Mouse (Mus musculus) embryonic fibroblast, embryonic 13.5 days (primary cell): Measurements from ENCODE around the gene Zfp982. TPM values are rescaled to one million over a fixed set of nuclear protein-coding genes. Genes with fewer than 3 reads are reported as not detected.
"Not testable (repeated sequence)": the region's sequence is repeated elsewhere in the genome, so short reads cannot be mapped to it uniquely, and the experiment has no call there.

ENCODE experiments used
- H3K27ac ChIP-seq: 2 replicates; pipeline ENCODE4 v1.5.1; 2012; ENCODE audit warnings: low read length, control low read depth, inconsistent platforms; ENCODE audit not compliant: insufficient read depth
- H3K4me1 ChIP-seq: 2 replicates; pipeline ENCODE4 v1.6.1; 2011; ENCODE audit warnings: low read length; ENCODE audit not compliant: control insufficient read depth, insufficient read depth
- H3K4me3 ChIP-seq: 2 replicates; pipeline ENCODE4 v1.5.1; 2011; ENCODE audit warnings: mild to moderate bottlenecking, control low read depth, low read length; ENCODE audit not compliant: insufficient read depth
- CTCF ChIP-seq: IDR thresholded peaks from 2 replicates; pipeline ENCODE4 v1.5.1; 2011; ENCODE audit warnings: mild to moderate bottlenecking, control low read depth, low read length, moderate library complexity, borderline replicate concordance; ENCODE audit not compliant: insufficient read depth
- POLR2A ChIP-seq: IDR thresholded peaks from 2 replicates; pipeline ENCODE4 v1.6.1; 2011; ENCODE audit warnings: low read depth, mild to moderate bottlenecking, control low read depth, low read length, moderate library complexity
- polyA plus RNA-seq: library from polyadenylated mRNA; stranded (reverse); fragments of >200 nt; gene quantifications from 2 replicates; pipeline ENCODE4 v1.2.4, GENCODE M21; 2011; ENCODE audit warnings: low read depth; ENCODE audit not compliant: missing spikeins, insufficient read length

Gene Zfp982
- polyA plus RNA-seq: 5.7 and 8.0 TPM in 2 replicates

DNA sequence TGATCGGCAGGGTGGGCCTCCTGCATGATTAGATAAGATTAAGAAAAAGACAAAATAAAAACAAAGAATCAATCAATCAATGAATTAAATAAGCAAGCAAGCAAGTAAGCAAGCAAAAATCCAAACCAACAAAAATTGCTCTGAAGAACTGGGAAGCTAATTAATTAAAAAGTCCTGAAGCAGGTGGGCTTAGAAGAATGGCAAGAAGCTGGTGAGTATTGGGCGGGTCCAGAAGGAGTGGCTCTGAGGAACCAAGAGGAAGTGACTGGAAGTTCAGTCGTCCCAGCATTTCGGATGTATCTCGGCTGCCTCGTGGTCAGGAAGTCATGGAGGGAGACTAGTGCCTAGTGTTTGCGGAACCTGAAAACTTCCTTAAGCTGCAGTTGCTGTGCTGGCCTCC is at the start of gene Zfp982:
Gene Zfp982 (plus strand): TSS at position 301 of the 400 bp plus-strand sequence.
- not testable (repeated sequence) for H3K4me1 ChIP-seq, H3K4me3 ChIP-seq, H3K27ac ChIP-seq

- not testable (repeated sequence) for H3K4me1 ChIP-seq, H3K27ac ChIP-seq
- peak overlapping the region; percentile 5 for H3K4me3 ChIP-seq
These were observed 49.3 kb upstream of the Zfp982 start for GRCm38 (mm10) chr4:147442649-147443553.

- H3K27ac ChIP-seq, H3K4me1 ChIP-seq: not testable (repeated sequence)
- peak overlapping the region; percentile 5; the same call in 1 of the 2 replicates for H3K4me3 ChIP-seq
These were observed 48.7 kb upstream of the Zfp982 start for GRCm38 (mm10) chr4:147443554-147443927.

- not testable (repeated sequence) for H3K4me3 ChIP-seq, H3K4me1 ChIP-seq, H3K27ac ChIP-seq
These were observed 46.8 kb upstream of the Zfp982 start for GRCm38 (mm10) chr4:147445371-147445770.

DNA sequence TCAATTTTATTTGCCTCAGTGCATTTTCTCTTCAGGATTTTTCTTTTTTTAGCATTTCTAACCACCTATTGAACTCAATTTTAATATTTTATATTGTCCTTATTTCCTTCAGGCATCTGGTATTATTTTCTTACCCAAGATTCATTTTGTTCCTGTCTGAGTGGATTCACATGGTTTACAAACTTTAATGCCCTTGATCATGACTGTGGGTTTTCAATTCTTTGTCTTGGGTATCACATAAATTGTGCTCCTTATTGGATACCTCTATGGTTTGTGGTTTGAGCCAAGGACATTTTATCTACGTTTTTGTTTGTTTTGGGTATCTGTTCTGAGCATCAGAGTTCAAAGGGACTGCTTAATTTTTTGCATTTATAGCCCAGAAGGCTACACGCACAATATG is 43.9 kb upstream of the Zfp982 start:
- no peak overlapping the region for H3K27ac ChIP-seq
- TF ChIP-seq CTCF (no peak), POLR2A (no peak)

GRCm38 (mm10) chr4:147449099-147449581 is 43.1 kb upstream of the Zfp982 start:
- TF ChIP-seq CTCF (no peak), POLR2A (no peak)
- H3K4me3 ChIP-seq: no peak overlapping the region
- H3K4me1 ChIP-seq: no peaks in the 10 kb centered on the region
- H3K27ac ChIP-seq: no peak overlapping the region

More for the DNA sequence above, 43.9 kb upstream of the Zfp982 start:
- Histone ChIP-seq H3K4me3 (no peak overlapping the region), H3K4me1 (no peaks in the 10 kb centered on the region)

DNA sequence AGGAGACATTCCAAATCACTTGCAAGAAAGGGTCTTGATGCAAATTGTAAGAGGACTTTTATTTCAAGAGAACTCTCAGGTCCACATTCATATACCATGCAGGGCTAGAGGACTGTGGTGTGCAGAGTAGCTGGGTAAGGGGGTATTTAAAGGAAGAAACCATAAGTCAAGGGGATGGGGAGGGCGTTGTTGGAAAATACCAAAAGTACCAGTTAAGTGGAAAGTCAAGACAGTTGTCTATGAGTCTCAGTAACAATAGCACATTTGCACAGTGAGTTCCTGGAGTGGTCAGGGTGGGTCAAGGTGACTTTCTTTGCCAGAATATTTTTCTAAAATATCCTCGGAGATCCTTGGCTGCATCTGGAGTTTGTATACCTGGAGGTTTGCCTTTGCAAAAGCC is 42.2 kb upstream of the Zfp982 start:
- not testable (repeated sequence) for H3K4me1 ChIP-seq, H3K4me3 ChIP-seq, H3K27ac ChIP-seq

GRCm38 (mm10) chr4:147467207-147467606 is 25.0 kb upstream of the Zfp982 start:
- H3K4me1 ChIP-seq, H3K27ac ChIP-seq, H3K4me3 ChIP-seq: not testable (repeated sequence)

GRCm38 (mm10) chr4:147498772-147499613 is 6.8 kb downstream of the Zfp982 start:
- H3K4me3 ChIP-seq, H3K27ac ChIP-seq: not testable (repeated sequence)

DNA sequence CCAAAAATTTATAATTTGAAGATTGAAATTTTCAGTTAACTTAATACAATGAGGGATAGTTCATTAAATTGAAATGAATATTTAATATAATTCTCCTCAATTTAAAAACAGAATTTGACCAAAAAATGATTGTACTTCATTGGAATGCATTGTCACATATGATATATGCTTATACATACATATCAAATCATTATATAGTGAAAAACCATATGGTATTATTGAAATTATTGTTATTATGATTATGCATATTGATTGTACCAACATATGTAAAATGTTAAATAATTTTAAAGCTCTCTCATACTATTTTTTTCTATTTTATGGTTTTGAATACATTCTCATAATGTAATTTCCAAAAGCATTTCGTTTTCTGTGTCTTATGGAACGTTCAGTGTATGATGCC is 17.0 kb downstream of the Zfp982 start:
- no peak for TF ChIP-seq CTCF
- no peak for TF ChIP-seq POLR2A
- Histone ChIP-seq H3K4me1 (no peaks in the 10 kb centered on the region), H3K4me3 (no peak overlapping the region)

More at GRCm38 (mm10) chr4:147498772-147499613, 6.8 kb downstream of the Zfp982 start:
- not testable (repeated sequence) for H3K4me1 ChIP-seq

GRCm38 (mm10) chr4:147518981-147519380 is 26.8 kb downstream of the Zfp982 start:
- Histone ChIP-seq H3K27ac (no peak overlapping the region), H3K4me3 (no peak overlapping the region), H3K4me1 (no peaks in the 10 kb centered on the region)
- TF ChIP-seq CTCF (no peak), POLR2A (no peak)

More for the DNA sequence above, 17.0 kb downstream of the Zfp982 start:
- no peak overlapping the region for H3K27ac ChIP-seq
